Comparison of ENCODE assay signal across 27 mouse cellular contexts in the genomic region with DNA sequence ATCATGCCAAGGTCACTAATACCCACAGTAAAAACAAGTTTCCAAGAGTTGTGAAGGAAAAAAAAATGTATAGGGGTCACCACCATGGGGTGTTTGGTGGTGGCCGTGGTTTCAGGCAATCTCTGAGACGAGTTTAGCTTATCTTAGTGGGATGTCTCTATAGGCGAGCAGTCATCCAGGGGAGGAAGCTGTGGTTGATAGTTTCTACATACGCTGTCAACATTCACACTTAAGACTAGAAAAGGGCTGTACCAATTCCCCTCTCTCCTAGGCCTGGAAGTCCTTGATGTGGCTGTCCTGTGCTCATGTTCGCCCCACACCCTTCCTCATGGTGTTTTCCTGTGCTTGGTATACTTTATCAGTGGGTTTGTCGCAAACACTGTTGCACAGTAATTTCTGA. TPM values are rescaled to one million over a fixed set of nuclear protein-coding genes. Genes with fewer than 3 reads are reported as not detected.
DNase-seq lines count a peak whose midpoint lies in the region; ATAC-seq lines count a peak whose summit lies in the region.
"Had no signal": no experiment of that assay in that cellular context is flagged by ENCODE, and none has a peak within 500 bp of the region (broad histone marks: within the 10 kb centered on the region; RNA-seq: fewer than 3 reads in every experiment).

No protein-coding gene starts in this region.

- ATAC-seq in megakaryocyte, adult 5-6 weeks (ENCODE audit: poor library complexity, severe bottlenecking) = peak; percentile 59
- ATAC-seq: forebrain, embryonic 13.5 days; intestine, embryonic 16.5 days; midbrain, embryonic 13.5 days; Patski had no signal

- peaks cover 2% of the 10 kb centered on the region; the same call in 1 of the 2 replicates for H3K36me3 ChIP-seq in splenic B cell, adult 2 months (ENCODE audit: control insufficient read depth, insufficient read depth, low read length, poor library complexity, severe bottlenecking)
- H3K36me3 ChIP-seq: limb, embryonic 13.5 days; liver, embryonic 13.5 days; stomach, embryonic 15.5 days had no signal

- no peaks in the 10 kb centered on the region for H3K27me3 ChIP-seq in splenic B cell, adult 2 months (ENCODE audit: control insufficient read depth, insufficient read depth, low read length, poor library complexity, severe bottlenecking)
- H3K27me3 ChIP-seq: forebrain, embryonic 13.5 days; heart, embryonic 15.5 days; hindbrain, embryonic 15.5 days; limb, embryonic 13.5 days; liver, embryonic 13.5 days; midbrain, embryonic 13.5 days; neural tube, embryonic 13.5 days; Patski; stomach, embryonic 15.5 days had no signal

- DNase-seq in lung, postnatal 36 days = peak; percentile 21
- no peak for DNase-seq in lung, postnatal 10 days
- peak; percentile 32 for DNase-seq in MEL-GATA-1-ER (ENCODE audit: extremely low read depth, low read depth)
- peak; percentile 2 for DNase-seq in splenic B cell, adult 2 months (ENCODE audit: low read depth, low spot score)
- DNase-seq in layer of hippocampus, postnatal 10 days (ENCODE audit: low spot score in 2 of 2) = no peak
- DNase-seq in embryo, embryonic 11 days = no peak
- DNase-seq: adrenal gland, adult 8-10 months; B cell, adult 2 months; cerebellum, adult 11-12 months; cerebellum, postnatal 10 days; gastrocnemius, adult 2 months; heart, postnatal 4 days; kidney, postnatal 25 days; liver, embryonic 13.5 days; lung, embryonic 14.5 days; right cerebral cortex, postnatal 4 days had no signal

RNA-seq across cellular contexts. Expression of gene Cyb5r4, which starts 4.0 kb away (rescaled TPM):
- total RNA-seq in megakaryocyte, adult 5-6 weeks (2015) = 189 and 205 TPM in 2 replicates
- 163 and 177 TPM in 2 replicates for total RNA-seq in megakaryocyte, adult 5-6 weeks (2017)
- total RNA-seq in layer of hippocampus, postnatal 10 days (2021) = 10 to 100 TPM; 26.0 to 31.9 TPM

RNA-seq across cellular contexts. Expression of gene Ripply2, which starts 10.4 kb away (rescaled TPM):
- not detected in 2 replicates for total RNA-seq in megakaryocyte, adult 5-6 weeks (2015)
- not detected in 2 replicates for total RNA-seq in megakaryocyte, adult 5-6 weeks (2017)
- 1 to 10 TPM; 7.0 to 9.1 TPM for total RNA-seq in layer of hippocampus, postnatal 10 days (2021)
- total RNA-seq: gastrocnemius, adult 2 months; gastrocnemius, postnatal 4 days; heart, postnatal 4 days had no signal

Comparison
In these comparisons a context has a peak if more than half of its experiments do, and no peak if none do; other contexts are left out.
1. DNase-seq: peak in lung, postnatal 36 days (single experiment), MEL-GATA-1-ER (single experiment) and splenic B cell, adult 2 months (single experiment); none in lung, postnatal 10 days (single experiment), layer of hippocampus, postnatal 10 days (0 of 2) and embryo, embryonic 11 days (single experiment).
2. RNA of gene Cyb5r4, which starts 4.0 kb away (total RNA-seq): 163 to 205 TPM in megakaryocyte, adult 5-6 weeks; 26.0 to 31.9 TPM in layer of hippocampus, postnatal 10 days; every median in the first group is over 4 times any median in the second.
3. RNA of gene Ripply2, which starts 10.4 kb away (total RNA-seq): 7.0 to 9.1 TPM in layer of hippocampus, postnatal 10 days; not detected in megakaryocyte, adult 5-6 weeks; every median in the first group is over 4 times any median in the second.